Mouse (Mus musculus): ENCODE measurements around the gene D630036H23Rik. TPM values are rescaled to one million over a fixed set of nuclear protein-coding genes. Genes with fewer than 3 reads are reported as not detected.

D630036H23Rik gene
- total RNA-seq (2023) = 0.86 TPM in 1 of 4 replicates, not detected in the others

DNA sequence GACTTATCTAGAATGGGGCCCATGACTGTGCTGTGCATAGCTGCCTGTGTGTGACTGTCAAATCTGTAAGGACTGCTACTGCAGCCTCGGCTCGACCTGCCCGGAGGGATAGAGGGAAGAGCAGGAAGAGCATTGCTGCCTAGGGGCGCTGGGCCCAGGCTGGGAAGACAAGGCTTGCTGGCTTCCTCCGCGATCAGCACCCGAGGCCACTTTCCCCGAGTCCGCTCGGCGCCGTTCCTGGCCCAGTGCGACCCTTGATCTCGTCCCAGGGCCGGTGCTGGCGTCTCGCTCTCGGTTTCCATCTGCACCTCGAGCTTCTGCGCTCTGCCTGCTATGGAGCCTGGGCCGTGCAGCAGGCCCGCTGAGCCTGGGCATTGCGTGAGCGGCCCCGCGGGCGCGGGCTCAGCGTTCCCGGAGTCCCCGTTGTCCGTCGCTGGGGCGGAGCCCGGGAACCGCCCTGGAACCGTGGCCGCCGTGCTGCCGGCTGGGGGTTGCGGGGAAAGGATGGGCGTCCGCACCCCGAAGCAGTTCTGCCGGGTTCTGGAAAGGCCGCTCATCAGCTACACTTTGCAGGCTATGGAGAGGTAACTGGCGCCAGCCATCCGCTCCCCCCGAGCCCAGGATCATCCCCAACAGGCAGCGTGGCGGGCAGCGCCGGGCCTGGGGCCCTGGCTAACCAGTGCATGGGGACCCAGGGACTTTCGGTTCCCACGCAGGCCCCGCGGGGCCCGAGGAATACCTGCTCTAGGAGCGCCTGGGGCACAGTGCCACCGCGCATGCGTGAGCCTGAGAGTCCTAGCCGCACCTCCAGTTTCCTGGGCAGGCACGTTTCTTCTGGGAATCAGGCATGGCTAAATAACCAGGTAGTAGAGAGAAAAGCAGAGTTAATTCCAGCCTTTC, at the start of gene D630036H23Rik, which contains the start of gene Ispd:
D630036H23Rik (minus strand) TSS at position 741 of the 900 bp plus-strand sequence.
Ispd (plus strand) TSS at position 10 of the 900 bp plus-strand sequence.

Other genes with a start within 250 kb of the D630036H23Rik start
- 23.3 to 28.0 TPM (median 24.9 TPM) in 4 replicates for gene Ankmy2, start 225.1 kb downstream of the D630036H23Rik start, total RNA-seq (2023)
- 110 to 117 TPM (median 116 TPM) in 4 replicates for gene Bzw2, start 224.1 kb downstream of the D630036H23Rik start, total RNA-seq (2023)
- gene Lrrc72, start 128.8 kb downstream of the D630036H23Rik start, total RNA-seq (2023) = not detected in 4 replicates
- 0.41 to 0.43 TPM in 2 of 4 replicates, not detected in the others for gene Sostdc1, start 68.0 kb downstream of the D630036H23Rik start, total RNA-seq (2023)
- 9.6 to 13.5 TPM (median 12.4 TPM) in 4 replicates for gene Ispd, start 731 bp downstream of the D630036H23Rik start, total RNA-seq (2023)

All from B cell, adult 62 days (primary cell).